Mouse (Mus musculus): ENCODE results near the gene Rassf5. TPM values are rescaled to one million over a fixed set of nuclear protein-coding genes. Genes with fewer than 3 reads are reported as not detected.

Rassf5 gene
- polyA plus RNA-seq, 1 experiment from 2014 or later: 7.5 TPM

DNA sequence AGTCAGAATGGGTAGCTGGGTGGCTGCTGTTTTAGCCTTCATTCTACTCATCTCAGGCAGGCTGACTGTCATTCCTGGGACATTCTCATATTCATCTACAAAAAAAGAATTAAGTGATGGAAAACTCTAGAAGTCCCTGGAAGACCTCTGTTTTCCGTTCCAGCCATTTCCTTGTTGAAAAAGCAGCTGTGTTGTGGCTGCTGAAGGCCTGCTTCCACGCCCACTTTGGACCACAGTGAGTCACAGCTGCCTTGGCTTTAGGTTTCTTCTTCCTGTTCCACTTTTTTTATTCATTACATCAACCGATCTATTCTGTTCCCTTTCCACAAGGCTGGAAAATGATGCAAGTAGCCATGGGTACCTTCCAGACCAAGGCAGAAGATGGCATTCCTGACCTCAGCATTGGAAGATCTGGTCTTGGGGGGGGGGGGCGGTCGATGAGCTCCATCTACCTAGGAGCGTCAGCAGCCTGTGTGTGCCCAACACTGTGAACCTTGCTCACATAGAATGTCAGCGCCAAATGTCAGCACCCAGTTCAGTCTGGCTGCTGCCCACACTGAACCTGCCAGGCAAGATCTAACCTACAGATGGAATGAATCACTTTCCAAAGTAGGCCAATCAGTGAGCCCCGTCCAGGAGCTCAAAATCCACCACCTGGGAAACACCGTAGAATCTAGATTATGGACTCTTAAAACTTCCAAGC, 60.7 kb downstream of the Rassf5 start:
- 66% methylated on average over 9 of the region's 9 CpGs for WGBS
- Histone ChIP-seq H3K4me3 (ENCODE audit: low read depth, low read length) (no peak overlapping the region), H3K27me3 (replicated peaks; ENCODE audit: insufficient read depth, low read length) (no peaks in the 10 kb centered on the region), H3K27ac (ENCODE audit: low read length) (0 out of 2 replicates have a peak overlapping the region, but pooled peaks have one; percentile 6), H3K36me3 (ENCODE audit: insufficient read depth, low read length) (no peaks in the 10 kb centered on the region), H3K4me2 (replicated peaks; ENCODE audit: low read depth, low read length) (no peak overlapping the region), H3K9ac (replicated peaks; ENCODE audit: low read depth) (no peak overlapping the region), H3K9me3 (ENCODE audit: low read length) (no peaks in the 10 kb centered on the region), H3K4me1 (ENCODE audit: insufficient read depth, low read depth, low read length) (no peaks in the 10 kb centered on the region)
- ATAC-seq (peak; percentile 62), DNase-seq (ENCODE audit: low spot score) (peak; percentile 88)
- TF ChIP-seq EP300 (IDR thresholded peaks at IDR 0.05) (no peak), CTCF (IDR thresholded peaks at IDR 0.05) (no peak)

DNA sequence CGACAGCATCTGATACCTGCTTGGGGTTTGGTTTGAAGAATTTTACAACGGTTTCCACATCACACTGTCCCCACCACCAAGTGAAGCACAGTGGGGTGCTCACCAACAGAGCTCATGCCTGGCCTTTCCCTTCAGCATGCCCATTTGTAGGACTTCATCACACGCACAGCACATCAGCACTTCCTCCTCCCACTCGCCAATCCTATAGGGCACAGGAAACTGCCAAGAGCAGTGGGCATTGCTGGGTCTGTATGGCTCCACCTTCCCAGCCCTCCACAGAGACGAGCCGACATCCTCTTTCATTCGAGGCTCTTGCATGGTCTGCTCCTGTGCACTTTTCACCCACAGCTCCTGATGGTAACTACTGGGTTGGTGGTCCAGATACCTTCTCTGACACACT, 61.9 kb downstream of the Rassf5 start:
- 72% methylated on average over 7 of the region's 7 CpGs for WGBS
- TF ChIP-seq EP300 (IDR thresholded peaks at IDR 0.05): no peak
- no peak for TF ChIP-seq CTCF (IDR thresholded peaks at IDR 0.05)

DNA sequence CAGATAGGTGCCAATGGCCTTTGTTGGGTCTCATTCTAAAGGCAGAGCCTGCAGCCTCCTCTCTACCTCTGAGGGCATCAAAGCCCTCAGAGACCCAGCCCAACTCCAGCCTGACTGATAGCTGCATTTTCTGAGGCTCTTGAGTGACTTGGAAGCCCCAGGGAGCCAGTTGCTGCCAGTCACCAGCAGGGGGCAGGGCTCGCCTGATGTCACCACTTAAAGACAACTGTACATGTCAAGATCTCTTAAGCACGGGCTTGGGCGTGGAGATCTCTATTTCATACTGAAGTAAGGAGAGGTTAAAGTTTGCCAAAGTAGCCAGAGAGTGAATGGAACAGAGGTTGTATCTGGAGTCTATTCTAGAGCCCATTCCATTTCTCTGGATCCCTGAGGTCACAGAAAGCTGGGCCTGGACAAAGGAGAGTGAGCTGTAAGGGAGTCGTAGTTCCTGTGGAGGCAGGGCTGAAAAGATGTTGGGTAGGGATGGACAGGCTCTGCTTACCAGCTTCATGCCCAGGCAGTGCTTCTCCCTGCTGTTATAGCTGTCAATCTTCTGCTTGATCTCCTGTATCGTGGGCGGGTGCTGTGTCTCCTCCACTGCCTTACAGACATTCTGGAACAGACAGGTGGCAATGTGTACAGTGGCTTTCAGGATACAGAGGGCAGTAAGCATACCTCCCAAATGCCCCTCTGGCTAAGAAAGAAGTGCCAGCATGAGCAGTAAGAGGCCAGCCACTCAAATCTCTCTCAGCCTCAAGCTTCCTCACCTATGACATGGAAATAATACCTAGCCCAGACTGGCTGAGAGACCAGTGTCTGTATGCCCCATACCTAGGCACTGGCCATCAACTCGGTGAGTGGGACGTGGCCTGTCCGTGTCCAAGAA, 63.2 kb downstream of the Rassf5 start:
- no peaks in the 10 kb centered on the region for H3K9me3 ChIP-seq (ENCODE audit: low read length)
- no peak overlapping the region for H3K4me2 ChIP-seq (replicated peaks; ENCODE audit: low read depth, low read length)
- H3K9ac ChIP-seq (replicated peaks; ENCODE audit: low read depth): no peak overlapping the region
- ATAC-seq (peak; percentile 69), DNase-seq (ENCODE audit: low spot score) (peak; percentile 87)
- peaks cover 8% of the 10 kb centered on the region; the same call in 1 of the 2 replicates for H3K36me3 ChIP-seq (ENCODE audit: insufficient read depth, low read length)
- H3K27ac ChIP-seq (ENCODE audit: low read length): no peak overlapping the region
- no peaks in the 10 kb centered on the region for H3K4me1 ChIP-seq (ENCODE audit: insufficient read depth, low read depth, low read length)
- TF ChIP-seq EP300 (IDR thresholded peaks at IDR 0.05) (no peak), CTCF (IDR thresholded peaks at IDR 0.05) (peak; percentile 93)
- WGBS: 56% methylated on average over 9 of the region's 9 CpGs
- no peaks in the 10 kb centered on the region for H3K27me3 ChIP-seq (replicated peaks; ENCODE audit: insufficient read depth, low read length)
- no peak overlapping the region for H3K4me3 ChIP-seq (ENCODE audit: low read depth, low read length)

More for the DNA sequence above, 61.9 kb downstream of the Rassf5 start:
- H3K27me3 ChIP-seq (replicated peaks; ENCODE audit: insufficient read depth, low read length): no peaks in the 10 kb centered on the region
- H3K9ac ChIP-seq (replicated peaks; ENCODE audit: low read depth): no peak overlapping the region
- H3K27ac ChIP-seq (ENCODE audit: low read length): no peak overlapping the region
- no peak for DNase-seq (ENCODE audit: low spot score)
- no peak overlapping the region for H3K4me2 ChIP-seq (replicated peaks; ENCODE audit: low read depth, low read length)
- ATAC-seq: no peak
- H3K9me3 ChIP-seq (ENCODE audit: low read length): no peaks in the 10 kb centered on the region
- H3K4me1 ChIP-seq (ENCODE audit: insufficient read depth, low read depth, low read length): no peaks in the 10 kb centered on the region
- H3K4me3 ChIP-seq (ENCODE audit: low read depth, low read length): no peak overlapping the region
- H3K36me3 ChIP-seq (ENCODE audit: insufficient read depth, low read length): no peaks in the 10 kb centered on the region

DNA sequence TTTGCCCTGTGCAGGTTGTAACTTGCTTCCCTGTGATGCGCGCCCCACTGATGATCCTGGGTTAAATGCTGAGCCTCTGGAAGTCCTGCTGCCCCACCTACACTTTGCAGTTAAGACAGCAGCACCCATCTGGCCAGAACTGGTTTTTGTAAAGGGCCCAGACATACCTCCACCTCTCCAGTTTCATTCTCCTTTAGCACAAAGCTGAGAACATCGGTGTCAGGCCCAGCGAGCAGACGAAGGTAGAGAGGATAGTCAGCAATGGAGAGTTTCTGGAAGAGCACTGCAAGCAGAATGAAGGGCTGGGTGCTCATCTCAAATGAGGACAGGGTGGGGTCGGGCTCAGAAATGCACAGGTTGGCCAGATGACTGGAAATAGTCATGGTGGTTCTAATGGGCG, 64.7 kb downstream of the Rassf5 start:
- no peak overlapping the region for H3K27ac ChIP-seq (ENCODE audit: low read length)
- no peaks in the 10 kb centered on the region for H3K4me1 ChIP-seq (ENCODE audit: insufficient read depth, low read depth, low read length)
- no peaks in the 10 kb centered on the region for H3K27me3 ChIP-seq (replicated peaks; ENCODE audit: insufficient read depth, low read length)
- H3K4me3 ChIP-seq (ENCODE audit: low read depth, low read length): no peak overlapping the region
- TF ChIP-seq EP300 (IDR thresholded peaks at IDR 0.05) (no peak), CTCF (IDR thresholded peaks at IDR 0.05) (no peak)
- ATAC-seq (no peak), DNase-seq (ENCODE audit: low spot score) (no peak)
- H3K36me3 ChIP-seq (ENCODE audit: insufficient read depth, low read length): peaks cover 20% of the 10 kb centered on the region
- no peak overlapping the region for H3K4me2 ChIP-seq (replicated peaks; ENCODE audit: low read depth, low read length)
- no peaks in the 10 kb centered on the region for H3K9me3 ChIP-seq (ENCODE audit: low read length)
- 92% methylated on average over 7 of the region's 7 CpGs for WGBS
- H3K9ac ChIP-seq (replicated peaks; ENCODE audit: low read depth): no peak overlapping the region

DNA sequence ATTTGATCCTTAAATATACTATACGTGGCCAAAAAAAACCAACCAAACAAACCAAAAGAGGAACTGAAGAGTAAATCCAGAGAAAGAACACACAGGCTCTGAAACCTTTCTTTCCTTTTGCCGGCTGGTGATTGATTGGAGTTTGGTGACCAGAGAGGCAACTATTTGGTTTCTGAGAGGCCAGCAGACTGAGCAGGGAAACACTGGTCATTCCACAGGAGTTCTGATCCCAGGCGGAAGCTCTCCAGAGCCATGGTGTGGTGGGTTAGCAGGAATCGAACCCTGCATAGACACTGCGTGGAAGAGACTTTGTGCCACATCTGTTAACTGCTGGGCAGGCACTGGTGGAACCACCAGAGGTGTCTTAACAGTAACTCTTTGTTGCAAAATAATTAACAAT, 67.0 kb downstream of the Rassf5 start:
- Histone ChIP-seq H3K27ac (ENCODE audit: low read length) (no peak overlapping the region), H3K27me3 (replicated peaks; ENCODE audit: insufficient read depth, low read length) (no peaks in the 10 kb centered on the region), H3K4me3 (ENCODE audit: low read depth, low read length) (no peak overlapping the region), H3K4me1 (ENCODE audit: insufficient read depth, low read depth, low read length) (no peaks in the 10 kb centered on the region), H3K36me3 (ENCODE audit: insufficient read depth, low read length) (peaks cover 20% of the 10 kb centered on the region), H3K9ac (replicated peaks; ENCODE audit: low read depth) (no peak overlapping the region), H3K4me2 (replicated peaks; ENCODE audit: low read depth, low read length) (no peak overlapping the region), H3K9me3 (ENCODE audit: low read length) (no peaks in the 10 kb centered on the region)
- ATAC-seq (no peak), DNase-seq (ENCODE audit: low spot score) (no peak)
- WGBS: 83% methylated on average over 5 of the region's 5 CpGs
- TF ChIP-seq EP300 (IDR thresholded peaks at IDR 0.05) (no peak), CTCF (IDR thresholded peaks at IDR 0.05) (no peak)

DNA sequence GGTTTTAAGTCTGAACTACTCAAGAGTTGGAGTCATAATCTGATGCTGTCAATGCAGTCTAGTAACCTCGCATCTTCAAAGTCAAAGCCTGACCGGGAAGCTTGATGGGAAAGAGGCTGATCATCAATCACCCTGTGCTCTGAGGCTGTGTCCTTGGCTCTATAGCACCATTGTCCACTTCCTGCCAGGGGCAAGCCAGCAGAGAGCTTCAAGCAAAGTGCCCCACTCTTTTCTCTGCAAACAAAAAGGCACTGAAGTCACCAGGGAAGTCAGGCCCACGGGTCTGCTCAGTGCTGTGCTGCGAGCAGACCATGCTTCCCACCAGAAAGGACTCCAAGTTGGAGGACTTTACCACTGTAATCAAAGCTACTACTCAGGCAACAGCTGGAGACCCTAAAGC, 67.8 kb downstream of the Rassf5 start:
- DNase-seq (ENCODE audit: low spot score): no peak
- H3K27ac ChIP-seq (ENCODE audit: low read length): no peak overlapping the region
- 61% methylated on average over 4 of the region's 4 CpGs for WGBS
- no peaks in the 10 kb centered on the region for H3K4me1 ChIP-seq (ENCODE audit: insufficient read depth, low read depth, low read length)
- no peak overlapping the region for H3K4me2 ChIP-seq (replicated peaks; ENCODE audit: low read depth, low read length)
- H3K9me3 ChIP-seq (ENCODE audit: low read length): no peaks in the 10 kb centered on the region
- no peak for TF ChIP-seq EP300 (IDR thresholded peaks at IDR 0.05)
- no peak for TF ChIP-seq CTCF (IDR thresholded peaks at IDR 0.05)
- H3K27me3 ChIP-seq (replicated peaks; ENCODE audit: insufficient read depth, low read length): no peaks in the 10 kb centered on the region
- H3K36me3 ChIP-seq (ENCODE audit: insufficient read depth, low read length): peaks cover 20% of the 10 kb centered on the region
- H3K4me3 ChIP-seq (ENCODE audit: low read depth, low read length): no peak overlapping the region
- ATAC-seq: no peak
- H3K9ac ChIP-seq (replicated peaks; ENCODE audit: low read depth): no peak overlapping the region

All from lung, postnatal 0 days (tissue).